22 mouse cellular contexts compared by ENCODE assay signal in the genomic region with DNA sequence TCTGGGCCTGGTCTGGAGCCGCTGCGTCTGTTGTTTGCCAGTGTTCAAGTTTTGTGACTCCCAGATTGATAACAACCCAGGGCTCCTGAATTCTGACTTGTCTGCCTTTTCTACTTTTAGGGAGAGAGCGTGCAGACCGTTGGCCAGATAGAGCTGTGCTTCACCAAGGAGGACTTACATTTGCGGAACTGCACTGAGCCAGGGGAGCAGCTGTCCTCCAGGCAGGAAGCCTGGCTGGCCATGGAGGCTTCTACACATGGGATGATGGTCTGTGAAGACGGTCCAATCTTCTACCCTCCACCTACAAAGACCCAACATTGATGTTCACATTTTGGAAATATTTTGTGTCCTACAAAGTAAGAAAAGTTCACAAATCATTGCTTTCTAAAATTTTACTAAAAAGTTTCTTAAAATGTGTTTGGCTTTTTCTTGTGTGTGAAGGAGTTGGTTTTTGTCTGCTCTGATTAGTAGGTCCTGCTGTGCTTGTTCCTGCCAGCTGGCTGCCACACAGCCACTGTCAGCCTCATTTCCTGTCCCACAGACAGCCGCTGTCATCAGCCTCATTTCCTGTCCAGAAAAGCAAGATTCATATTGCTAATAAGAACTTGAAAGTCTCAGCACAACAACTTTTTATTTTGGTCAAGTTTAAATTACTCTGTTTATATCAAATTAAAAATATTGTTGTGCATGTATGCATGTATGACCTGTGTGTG. TPM values are rescaled to one million over a fixed set of nuclear protein-coding genes. Genes with fewer than 3 reads are reported as not detected.
DNase-seq lines count a peak whose midpoint lies in the region; ATAC-seq and TF ChIP-seq lines count a peak whose summit lies in the region.
"Not testable (repeated sequence)": the region's sequence is repeated elsewhere in the genome, so short reads cannot be mapped to it uniquely, and the experiment has no call there.
"Had no signal": no experiment of that assay in that cellular context is flagged by ENCODE, and none has a peak within 500 bp of the region (broad histone marks: within the 10 kb centered on the region; RNA-seq: fewer than 3 reads in every experiment).

No protein-coding gene starts in this region.

- not testable (repeated sequence) for H3K27me3 ChIP-seq in hindbrain, embryonic 16.5 days (replicated peaks; ENCODE audit: control insufficient read depth, insufficient read depth, low read length); lung, postnatal 0 days (replicated peaks; ENCODE audit: insufficient read depth, low read length)

- DNase-seq in lung, postnatal 0 days (ENCODE audit: low spot score), result not testable (repeated sequence)

- not testable (repeated sequence) for TF ChIP-seq EP300 in lung, postnatal 0 days (IDR thresholded peaks at IDR 0.05)

- not testable (repeated sequence) for H3K9me3 ChIP-seq in hindbrain, embryonic 16.5 days (ENCODE audit: control insufficient read depth, low read length); lung, postnatal 0 days (ENCODE audit: low read length)

- WGBS in hindbrain, embryonic 16.5 days, result 100% methylated on average over 1 of the region's 7 CpGs
- no CpG with 5 or more reads among the region's 7 CpGs for WGBS in lung, postnatal 0 days

- not testable (repeated sequence) for H3K4me1 ChIP-seq in hindbrain, embryonic 16.5 days (ENCODE audit: control insufficient read depth, insufficient read depth, low read depth, low read length); lung, postnatal 0 days (ENCODE audit: insufficient read depth, low read depth, low read length)

- H3K27ac ChIP-seq in hindbrain, embryonic 16.5 days (ENCODE audit: low read depth, low read length); lung, postnatal 0 days (ENCODE audit: low read length): not testable (repeated sequence)

- H3K9ac ChIP-seq in hindbrain, embryonic 16.5 days (ENCODE audit: low read depth, low read length); lung, postnatal 0 days (replicated peaks; ENCODE audit: low read depth): not testable (repeated sequence)

- not testable (repeated sequence) for H3K36me3 ChIP-seq in hindbrain, embryonic 16.5 days (ENCODE audit: control insufficient read depth, insufficient read depth, low read length); lung, postnatal 0 days (ENCODE audit: insufficient read depth, low read length)

- H3K4me3 ChIP-seq in hindbrain, embryonic 16.5 days (ENCODE audit: low read length); lung, postnatal 0 days (ENCODE audit: low read depth, low read length): not testable (repeated sequence)

- peak; percentile 87 for ATAC-seq in activated CD4-positive, CD25-positive, alpha-beta regulatory T cell, adult 4 months
- ATAC-seq in common myeloid progenitor, adult 5-6 weeks (replicated peaks; ENCODE audit: low read depth, poor library complexity, severe bottlenecking), result peak; percentile 52; the same call in 1 of the 2 replicates
- peak; percentile 50; the same call in 1 of the 2 replicates for ATAC-seq in hindbrain, embryonic 16.5 days
- peak; percentile 96 for ATAC-seq in inflammation-experienced regulatory T-cells, adult 6 months
- ATAC-seq in lung, postnatal 0 days, result peak; percentile 44; the same call in 1 of the 2 replicates
- 0 out of 2 replicates have a peak, but pooled peaks have one; percentile 26 for ATAC-seq in megakaryocyte progenitor cell, adult 5-6 weeks (replicated peaks; ENCODE audit: poor library complexity)

- TF ChIP-seq CTCF in lung, postnatal 0 days (IDR thresholded peaks at IDR 0.05), result not testable (repeated sequence)

- H3K4me2 ChIP-seq in hindbrain, embryonic 16.5 days (ENCODE audit: low read length); lung, postnatal 0 days (replicated peaks; ENCODE audit: low read depth, low read length): not testable (repeated sequence)

RNA-seq across cellular contexts. Expression of a gene that starts 19.2 kb away (rescaled TPM):
- polyA plus RNA-seq in activated CD4-positive, CD25-positive, alpha-beta regulatory T cell, adult 4 months (2017; shearing (Covaris generic)), result under 1 TPM in 1 of 2 experiments, not detected in 1; 0.20 TPM
- total RNA-seq in common myeloid progenitor, adult 5-6 weeks (2017), result not detected in 2 replicates
- polyA plus RNA-seq in hindbrain, embryonic 16.5 days (2015; fragmentation: Nextera tagmentation; extraction: Ambion mirVana), result 0.35 and 0.62 TPM in 2 replicates
- under 1 TPM in 1 of 3 experiments, not detected in 2; 0.44 TPM for polyA plus RNA-seq in inflammation-experienced regulatory T-cells, adult 6 months (2017; shearing (Covaris generic))
- polyA plus RNA-seq in lung, postnatal 0 days (2015; fragmentation: Nextera tagmentation; extraction: Ambion mirVana), result 0.30 and 0.32 TPM in 2 replicates
- not detected in 2 replicates for total RNA-seq in megakaryocyte progenitor cell, adult 5-6 weeks (2015)
- total RNA-seq in megakaryocyte progenitor cell, adult 5-6 weeks (2017), result not detected in 2 replicates
- total RNA-seq: CH12.LX had no signal
- polyA plus RNA-seq: C2C12; embryonic facial prominence, embryonic 13.5 days; embryonic facial prominence, embryonic 15.5 days; erythroblast, embryonic 14.5 days; forebrain, embryonic 10.5 days; forebrain, embryonic 14.5 days; G1E; Patski had no signal

RNA-seq across cellular contexts. Expression of a gene that starts 27.4 kb away (rescaled TPM):
- polyA plus RNA-seq in activated CD4-positive, CD25-positive, alpha-beta regulatory T cell, adult 4 months (2017; shearing (Covaris generic)), result not detected
- total RNA-seq in common myeloid progenitor, adult 5-6 weeks (2017), result 0.41 TPM in 1 of 2 replicates, not detected in the other
- polyA plus RNA-seq in hindbrain, embryonic 16.5 days (2015; fragmentation: Nextera tagmentation; extraction: Ambion mirVana), result not detected in 2 replicates
- not detected for polyA plus RNA-seq in inflammation-experienced regulatory T-cells, adult 6 months (2017; shearing (Covaris generic))
- not detected in 2 replicates for polyA plus RNA-seq in lung, postnatal 0 days (2015; fragmentation: Nextera tagmentation; extraction: Ambion mirVana)
- total RNA-seq in megakaryocyte progenitor cell, adult 5-6 weeks (2015), result not detected in 2 replicates
- 6.0 and 6.4 TPM in 2 replicates for total RNA-seq in megakaryocyte progenitor cell, adult 5-6 weeks (2017)
- total RNA-seq: adrenal gland, adult 2 months; adrenal gland, postnatal 10 days; adrenal gland, postnatal 25 days; adrenal gland, postnatal 4 days; CH12.LX; G1E had no signal
- polyA plus RNA-seq: brain, embryonic 14.5 days; C2C12; embryonic facial prominence, embryonic 11.5 days; embryonic facial prominence, embryonic 13.5 days; embryonic facial prominence, embryonic 15.5 days; erythroblast, embryonic 14.5 days; forebrain, embryonic 10.5 days; forebrain, embryonic 12.5 days; forebrain, embryonic 14.5 days; G1E; Patski had no signal

RNA-seq across cellular contexts. Expression of a gene that starts 27.5 kb away (rescaled TPM):
- polyA plus RNA-seq in activated CD4-positive, CD25-positive, alpha-beta regulatory T cell, adult 4 months (2017; shearing (Covaris generic)), result 100 to 1,000 TPM; 368 to 401 TPM
- 429 and 483 TPM in 2 replicates for total RNA-seq in common myeloid progenitor, adult 5-6 weeks (2017)
- polyA plus RNA-seq in hindbrain, embryonic 16.5 days (2015; fragmentation: Nextera tagmentation; extraction: Ambion mirVana), result 121 and 138 TPM in 2 replicates
- polyA plus RNA-seq in inflammation-experienced regulatory T-cells, adult 6 months (2017; shearing (Covaris generic)), result 100 to 1,000 TPM; 273 to 343 (median 324) TPM
- polyA plus RNA-seq in lung, postnatal 0 days (2015; fragmentation: Nextera tagmentation; extraction: Ambion mirVana), result 426 and 446 TPM in 2 replicates
- total RNA-seq in megakaryocyte progenitor cell, adult 5-6 weeks (2015), result 863 and 899 TPM in 2 replicates
- total RNA-seq in megakaryocyte progenitor cell, adult 5-6 weeks (2017), result 903 and 1,046 TPM in 2 replicates

RNA-seq across cellular contexts. Expression of a gene that starts 37.0 kb away (rescaled TPM):
- 10 to 100 TPM; 45.9 to 57.3 TPM for polyA plus RNA-seq in activated CD4-positive, CD25-positive, alpha-beta regulatory T cell, adult 4 months (2017; shearing (Covaris generic))
- 39.2 and 40.2 TPM in 2 replicates for total RNA-seq in common myeloid progenitor, adult 5-6 weeks (2017)
- polyA plus RNA-seq in hindbrain, embryonic 16.5 days (2015; fragmentation: Nextera tagmentation; extraction: Ambion mirVana), result 50.3 and 51.4 TPM in 2 replicates
- polyA plus RNA-seq in inflammation-experienced regulatory T-cells, adult 6 months (2017; shearing (Covaris generic)), result 10 to 100 TPM; 39.6 to 71.8 (median 54.0) TPM
- 22.1 and 24.1 TPM in 2 replicates for polyA plus RNA-seq in lung, postnatal 0 days (2015; fragmentation: Nextera tagmentation; extraction: Ambion mirVana)
- total RNA-seq in megakaryocyte progenitor cell, adult 5-6 weeks (2015), result 45.2 and 58.1 TPM in 2 replicates
- 34.9 and 46.6 TPM in 2 replicates for total RNA-seq in megakaryocyte progenitor cell, adult 5-6 weeks (2017)

RNA-seq across cellular contexts. Expression of a gene that starts 49.5 kb away (rescaled TPM):
- 10 to 100 TPM; 26.1 to 31.4 TPM for polyA plus RNA-seq in activated CD4-positive, CD25-positive, alpha-beta regulatory T cell, adult 4 months (2017; shearing (Covaris generic))
- total RNA-seq in common myeloid progenitor, adult 5-6 weeks (2017), result 43.6 and 46.6 TPM in 2 replicates
- 61.3 and 63.2 TPM in 2 replicates for polyA plus RNA-seq in hindbrain, embryonic 16.5 days (2015; fragmentation: Nextera tagmentation; extraction: Ambion mirVana)
- 10 to 100 TPM; 29.8 to 37.5 (median 31.3) TPM for polyA plus RNA-seq in inflammation-experienced regulatory T-cells, adult 6 months (2017; shearing (Covaris generic))
- 47.2 and 52.6 TPM in 2 replicates for polyA plus RNA-seq in lung, postnatal 0 days (2015; fragmentation: Nextera tagmentation; extraction: Ambion mirVana)
- total RNA-seq in megakaryocyte progenitor cell, adult 5-6 weeks (2015), result 30.8 and 30.9 TPM in 2 replicates
- total RNA-seq in megakaryocyte progenitor cell, adult 5-6 weeks (2017), result 33.0 and 39.2 TPM in 2 replicates

Comparison
In these comparisons a context has a peak if more than half of its experiments do, and no peak if none do; other contexts are left out.
1. ATAC-seq: peak in every context shown above with its lines; median percentile 96 in inflammation-experienced regulatory T-cells, adult 6 months; 87 in activated CD4-positive, CD25-positive, alpha-beta regulatory T cell, adult 4 months; 52 in common myeloid progenitor, adult 5-6 weeks; 50 in hindbrain, embryonic 16.5 days; 44 in lung, postnatal 0 days; 26 in megakaryocyte progenitor cell, adult 5-6 weeks.